Mouse (Mus musculus): ENCODE measurements at regions not wholly inside any gene's neighbourhood (a gene's known extent, or its start where the extent isn't known, plus 50 kb on each side); places are given as distances from the start of the nearest gene placed in this dataset.

DNA sequence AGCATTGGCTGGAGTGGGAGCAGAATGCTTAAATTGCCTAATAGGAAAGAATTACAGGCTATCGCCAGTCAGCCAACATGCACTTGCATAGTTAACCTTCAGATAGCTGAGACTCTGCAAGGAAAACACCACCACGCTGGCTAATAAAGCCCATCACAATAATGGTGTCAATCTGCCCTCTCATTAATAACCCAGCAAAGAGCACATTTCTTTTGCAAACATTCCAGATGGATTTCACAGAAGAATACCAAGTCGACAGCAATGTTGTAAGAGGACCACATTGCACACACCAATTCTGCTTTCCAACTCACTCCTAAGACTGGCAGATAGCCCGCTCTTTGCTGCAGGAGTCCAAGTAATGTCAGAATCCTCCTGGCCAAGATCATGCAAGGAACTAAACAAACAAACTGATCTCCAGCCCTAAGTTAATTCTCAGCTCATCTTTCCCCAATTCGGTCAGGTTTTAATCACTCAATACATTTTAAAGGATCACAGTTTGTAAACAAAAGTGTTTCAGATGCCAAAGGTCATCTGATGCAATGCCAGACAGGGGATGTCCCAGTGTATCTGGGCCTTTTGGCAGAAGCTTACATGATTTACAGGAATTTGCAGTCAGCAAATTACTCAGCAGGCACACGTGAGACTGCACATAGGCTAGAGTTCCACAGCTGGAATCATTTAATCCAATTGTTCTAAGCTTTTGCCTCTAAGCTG lies 198.4 kb downstream of the Klf6 start:
- in situ Hi-C loops (cut with MboI, MseI) = no loop called here

DNA sequence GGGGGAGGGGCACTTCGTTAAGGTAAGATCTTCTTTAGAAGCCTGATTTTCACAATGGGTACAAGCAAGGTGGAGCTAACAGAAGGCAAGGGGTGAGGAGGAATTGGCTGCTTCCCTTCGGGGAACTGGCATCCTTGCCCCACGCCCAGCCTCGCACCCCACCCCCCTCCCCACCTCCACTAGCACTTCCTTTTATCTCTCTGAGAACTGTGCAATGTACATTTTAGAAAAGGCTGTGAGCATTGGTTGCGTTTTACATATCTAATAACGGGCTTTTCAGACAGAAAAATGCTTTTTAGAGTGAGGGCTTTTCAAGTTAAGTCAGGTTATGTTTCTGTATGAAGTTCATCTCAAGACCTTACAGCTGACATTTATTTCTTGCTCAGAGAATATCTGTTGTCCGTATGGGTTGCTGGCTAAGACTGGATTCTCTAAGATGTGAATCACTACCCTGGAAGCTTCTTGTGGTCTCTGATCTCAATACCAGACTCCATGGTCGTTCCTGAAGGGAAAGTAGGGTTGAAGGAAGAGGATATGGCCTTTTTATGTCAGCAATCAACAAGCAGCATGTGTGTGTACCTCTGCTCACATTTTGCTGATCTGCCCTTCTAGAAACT lies 199.1 kb downstream of the Klf6 start:
- in situ Hi-C loops (cut with MboI, MseI) = no loop called here

DNA sequence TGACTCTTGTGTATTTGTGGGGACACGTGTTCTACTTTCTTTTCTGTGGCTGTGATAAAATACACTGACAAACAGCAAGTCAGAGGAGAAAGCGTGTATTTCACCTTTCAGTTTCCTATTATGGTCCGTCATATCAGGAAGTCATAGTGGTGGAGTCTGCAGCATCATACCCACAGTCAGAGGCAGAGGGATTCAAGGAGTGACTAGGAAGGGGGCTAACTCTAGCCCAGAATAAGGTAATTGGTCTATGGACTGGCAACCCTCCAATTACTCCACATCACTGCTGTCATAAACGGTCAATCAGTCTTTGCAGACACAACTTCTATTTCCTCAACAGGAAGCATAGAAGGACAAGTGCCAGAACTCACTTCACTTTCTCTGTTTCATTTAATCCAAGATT lies 201.0 kb downstream of the Klf6 start:
- in situ Hi-C loops (cut with MboI, MseI) = no loop called here

DNA sequence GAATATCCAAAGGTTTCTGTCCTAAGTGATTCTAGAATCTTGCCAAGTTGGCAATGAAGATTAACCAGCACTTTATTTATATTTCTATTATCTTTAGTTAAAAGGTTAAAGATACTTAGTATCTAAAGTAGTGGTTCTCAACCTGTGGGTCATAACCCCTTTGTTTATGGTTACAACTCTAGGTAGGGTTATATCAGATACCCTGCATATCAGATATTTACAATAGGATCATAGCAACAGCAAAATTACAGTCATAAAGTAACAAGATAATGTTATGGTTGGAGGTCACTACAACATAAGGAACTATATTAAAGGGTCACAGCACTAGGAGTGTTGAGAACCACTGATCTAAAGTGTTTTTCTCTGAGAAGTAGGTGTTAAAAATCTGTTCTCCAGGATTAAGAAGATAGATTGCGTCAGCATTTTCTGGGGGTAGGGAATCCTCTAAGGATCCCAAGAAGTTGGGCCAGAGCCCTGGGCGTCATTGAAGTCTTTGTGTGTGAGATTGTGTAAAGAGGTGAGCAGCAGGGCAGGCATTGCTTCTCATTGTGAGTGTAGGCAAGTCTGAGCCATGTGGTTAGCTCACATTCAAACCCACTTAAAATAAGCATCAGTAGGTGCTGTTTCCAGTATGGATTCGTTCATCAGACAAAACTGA lies 201.6 kb downstream of the Klf6 start:
- in situ Hi-C loops (cut with MboI, MseI) = no loop called here

DNA sequence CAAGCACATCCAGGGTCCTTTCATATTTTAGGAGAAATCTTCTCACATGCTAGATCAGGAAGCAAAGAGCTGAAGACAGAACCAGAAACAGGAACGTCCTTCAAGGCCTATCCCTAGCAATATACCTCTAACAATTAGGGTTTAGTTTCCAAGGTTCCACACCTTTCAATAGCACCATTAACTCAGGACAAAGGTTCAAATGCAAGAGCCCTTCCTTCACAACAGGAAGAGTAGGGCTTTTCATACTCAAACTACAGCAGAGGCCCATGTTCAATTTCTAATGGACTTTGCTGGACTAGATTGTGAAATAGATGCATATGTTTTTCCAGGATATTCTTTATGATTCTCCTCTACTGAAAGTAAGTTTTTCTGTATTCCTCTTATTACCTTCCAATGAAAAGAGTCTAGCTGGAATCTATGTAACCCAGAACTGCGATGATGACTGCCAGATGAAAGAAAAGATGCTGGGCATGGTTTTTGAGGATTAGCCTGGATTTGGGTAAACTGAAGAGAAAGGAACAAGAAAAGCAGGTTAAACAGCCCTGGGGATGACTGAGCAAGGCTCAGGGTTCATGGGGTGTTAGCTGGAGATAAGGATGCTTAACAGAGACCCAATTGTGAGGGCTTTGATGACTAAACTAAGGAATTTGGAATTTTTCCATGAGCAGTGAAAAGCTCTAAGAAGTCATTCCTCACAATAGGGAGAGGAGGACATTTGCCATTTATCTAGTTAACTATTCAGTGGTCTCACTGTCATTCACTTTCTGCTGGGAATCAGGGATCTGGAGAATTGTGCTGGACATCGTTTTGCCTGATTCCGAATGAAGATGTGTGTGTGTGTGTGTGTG lies 215.9 kb downstream of the Klf6 start:
- in situ Hi-C loops (cut with MboI, MseI) = no loop called here

DNA sequence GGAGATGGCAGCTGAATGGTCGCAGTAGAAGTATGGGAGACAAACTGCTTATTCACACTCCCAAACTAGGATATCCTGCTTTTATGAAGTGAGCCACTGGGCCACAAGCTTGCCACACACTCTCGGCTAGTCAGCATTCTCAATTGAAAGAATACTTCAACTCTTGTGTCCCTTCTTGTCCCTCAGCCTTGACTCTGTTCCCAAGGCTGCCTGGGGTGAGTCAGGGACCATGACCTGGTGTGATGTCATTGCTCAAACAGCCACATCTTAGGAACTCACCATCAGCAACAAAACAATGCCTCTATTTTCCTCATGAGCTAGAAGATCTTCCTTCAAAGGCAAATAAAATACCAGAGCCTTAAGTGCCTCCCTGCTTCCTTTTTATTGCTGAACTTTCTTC lies 224.6 kb downstream of the Klf6 start:
- in situ Hi-C loops (cut with MboI, MseI) = no loop called here

DNA sequence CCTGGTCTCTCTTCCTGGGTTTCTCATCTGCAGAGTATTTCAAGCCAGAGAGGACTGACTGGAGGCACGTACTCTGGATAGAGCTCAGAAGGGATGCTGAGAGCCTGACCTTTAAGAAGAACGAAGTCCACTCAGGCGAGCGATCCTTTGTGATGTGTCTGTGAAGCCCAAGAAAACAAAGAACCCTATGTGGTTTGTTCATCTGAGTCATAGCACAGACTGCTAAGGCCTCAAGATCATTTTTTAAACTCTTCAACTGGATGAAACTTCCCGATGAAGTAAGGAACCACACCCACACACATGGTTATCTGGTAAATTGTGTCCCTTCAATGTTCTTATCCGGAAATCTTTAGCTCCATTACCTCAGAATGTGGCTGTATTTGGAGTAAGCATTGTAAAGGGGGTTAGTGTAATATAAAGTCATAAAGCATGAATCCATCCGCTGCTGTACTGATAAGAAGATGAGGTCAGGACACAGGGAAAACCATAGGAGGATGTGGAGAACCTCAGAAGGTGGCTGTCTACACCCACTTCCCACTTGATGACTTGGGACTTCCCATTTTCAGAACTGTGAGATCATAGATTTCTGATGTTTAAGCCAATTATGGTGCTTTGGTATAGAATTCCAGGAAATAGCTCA lies 247.9 kb downstream of the Klf6 start:
- in situ Hi-C loops (cut with MboI, MseI) = no loop called here

DNA sequence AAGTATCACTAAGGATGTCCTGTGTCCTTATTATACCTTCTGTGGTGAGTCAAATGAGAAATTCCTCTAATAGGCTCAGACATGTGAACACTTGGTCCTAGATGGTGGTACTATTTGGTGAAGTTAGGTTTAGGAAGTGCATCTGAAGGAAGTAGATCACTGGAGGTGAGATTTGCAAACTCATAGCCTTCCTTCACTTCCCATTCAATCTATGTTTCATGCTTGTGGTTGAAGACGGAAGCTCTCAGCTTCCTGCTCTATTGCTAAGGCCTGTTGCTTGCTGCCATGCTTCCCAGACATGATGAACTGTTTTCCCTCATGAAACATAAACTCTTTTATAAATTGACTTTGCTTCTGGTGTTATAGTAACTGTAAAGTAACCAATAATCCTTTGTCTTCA lies 258.4 kb downstream of the Klf6 start:
- in situ Hi-C loops (cut with MboI, MseI) = no loop called here

DNA sequence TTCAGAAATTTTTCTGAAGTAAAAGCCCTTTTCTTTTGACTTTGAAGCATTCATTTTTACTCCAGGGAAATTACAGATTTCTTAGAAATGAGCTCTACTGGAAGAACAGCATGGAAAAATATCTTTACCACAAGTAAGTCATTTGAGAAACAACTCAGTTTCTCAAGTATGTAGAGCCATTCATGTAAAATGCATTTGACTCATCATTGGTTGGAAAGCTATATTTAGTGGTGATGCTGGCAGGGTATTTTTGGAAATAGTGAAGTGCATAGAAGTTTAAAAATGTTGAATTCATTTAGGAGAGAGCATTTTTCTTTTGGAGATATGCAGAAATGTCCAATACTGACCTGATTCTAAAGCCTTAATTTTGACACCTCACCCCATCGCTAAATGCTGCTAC lies 266.0 kb downstream of the Klf6 start:
- in situ Hi-C loops (cut with MboI, MseI) = no loop called here

DNA sequence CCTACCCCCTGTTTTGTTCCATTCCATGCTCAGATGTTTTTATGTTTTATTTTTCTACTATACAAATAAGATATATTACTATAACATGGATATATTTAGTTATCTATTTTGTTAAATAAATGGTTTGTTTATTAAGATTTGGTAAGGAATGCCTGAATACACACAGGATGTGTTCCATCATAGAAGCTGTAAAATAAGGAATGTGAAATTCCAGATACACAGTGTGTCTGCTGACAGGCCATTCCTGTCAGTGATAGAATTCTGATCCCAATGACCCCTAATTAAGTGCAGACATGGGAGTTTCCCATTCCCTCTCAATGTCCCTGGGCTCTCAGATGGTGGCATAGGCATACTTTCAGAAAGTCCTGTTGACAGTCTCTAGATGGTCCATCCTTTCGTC lies 267.6 kb downstream of the Klf6 start:
- in situ Hi-C loops (cut with MboI, MseI) = no loop called here

DNA sequence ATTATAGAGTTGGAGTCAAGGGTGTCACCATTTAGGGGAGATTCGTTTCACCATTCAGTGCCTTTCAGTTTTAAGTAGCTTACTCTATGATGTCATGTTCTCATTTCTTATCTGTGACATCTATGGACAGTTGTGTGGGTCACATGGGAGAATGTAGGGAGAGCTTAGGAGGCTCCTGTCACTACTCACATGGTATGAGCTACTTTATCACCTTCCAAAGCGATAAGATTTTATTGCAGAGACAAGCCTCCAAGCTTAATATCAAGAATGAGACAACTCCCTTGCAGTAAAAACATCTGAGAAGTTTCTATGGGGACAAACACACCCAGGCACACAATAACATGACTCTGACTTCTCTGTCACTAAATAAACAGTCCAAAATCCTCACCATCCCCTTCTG lies 270.1 kb downstream of the Klf6 start:
- in situ Hi-C loops (cut with MboI, MseI) = no loop called here

DNA sequence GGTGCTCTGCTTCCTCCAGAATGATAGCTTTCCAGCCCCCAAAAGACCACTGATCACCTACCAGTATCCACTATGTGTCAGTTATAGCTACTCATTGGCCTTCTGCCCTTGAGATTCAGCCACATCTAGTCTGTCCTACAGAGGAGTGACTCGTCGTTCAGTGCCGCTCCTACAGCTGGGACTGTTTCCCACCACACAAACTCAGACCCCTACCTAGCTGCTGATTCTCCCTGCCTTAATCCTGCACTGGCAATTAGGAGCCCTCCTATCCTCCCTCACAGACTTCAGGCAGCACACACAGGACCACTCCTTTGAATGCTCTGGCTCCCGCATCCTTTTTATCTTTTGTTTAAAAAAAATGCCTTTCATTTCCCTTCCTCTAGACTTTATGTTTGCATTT lies 275.9 kb downstream of the Klf6 start:
- in situ Hi-C loops (cut with MboI, MseI) = no loop called here

DNA sequence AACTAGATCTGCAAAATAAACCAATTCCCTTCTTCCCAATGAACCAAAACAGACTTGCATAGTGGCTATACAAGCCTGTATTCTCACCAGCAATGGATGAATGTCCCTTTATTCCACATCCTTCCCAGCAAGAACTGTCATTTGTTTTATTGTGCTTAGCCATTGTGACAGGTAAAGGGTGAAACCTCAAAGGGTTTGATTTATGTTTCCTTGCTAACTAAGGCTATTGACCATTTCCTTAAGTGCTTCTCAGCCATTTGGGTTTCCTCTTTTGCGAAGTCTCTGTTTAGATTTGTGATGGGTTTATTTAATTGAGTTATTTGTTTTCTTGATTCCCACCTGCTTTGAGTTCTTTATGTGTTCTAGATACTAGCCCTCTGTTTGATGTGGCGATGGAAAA lies 281.5 kb downstream of the Klf6 start:
- in situ Hi-C loops (cut with MboI, MseI) = no loop called here

DNA sequence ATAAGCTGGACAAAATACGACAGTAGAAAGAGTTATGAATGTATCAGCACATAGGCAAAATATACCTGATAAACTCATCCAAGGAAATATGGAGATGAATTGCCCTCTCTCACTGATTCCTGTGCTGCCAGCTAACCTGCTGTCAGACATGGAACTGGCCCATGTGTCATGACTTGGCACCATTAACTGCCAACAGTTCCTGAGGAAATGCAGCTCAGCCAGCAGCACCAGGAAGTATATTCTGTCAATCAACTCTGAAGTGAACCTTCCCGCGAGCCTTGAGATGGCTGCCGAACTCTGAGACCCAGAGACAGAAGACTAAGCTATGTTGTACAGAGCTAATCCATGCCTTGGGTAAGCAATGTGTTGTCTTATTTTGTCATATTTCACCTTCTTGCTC lies 292.4 kb downstream of the Klf6 start:
- in situ Hi-C loops (cut with MboI, MseI) = no loop called here

DNA sequence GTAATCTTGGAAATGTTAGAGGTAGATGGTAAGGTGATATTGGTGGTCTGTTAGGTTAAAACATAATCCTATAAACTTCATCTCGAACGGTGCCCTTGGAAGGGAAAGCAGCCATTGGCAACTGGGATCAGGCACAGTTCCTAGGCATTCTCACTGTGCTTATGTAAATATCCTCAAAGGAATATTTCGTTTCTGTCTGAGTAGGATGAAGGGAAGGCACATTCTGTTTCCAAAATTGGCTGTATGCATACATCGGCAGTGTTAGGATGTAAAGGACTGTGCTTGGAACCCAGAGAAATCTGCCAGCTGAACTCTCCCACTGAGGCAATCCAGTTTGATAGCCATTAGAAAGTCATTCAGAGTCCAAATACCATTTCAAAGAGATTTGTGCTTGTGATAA lies 294.9 kb downstream of the Klf6 start:
- in situ Hi-C loops (cut with MboI, MseI) = no loop called here

DNA sequence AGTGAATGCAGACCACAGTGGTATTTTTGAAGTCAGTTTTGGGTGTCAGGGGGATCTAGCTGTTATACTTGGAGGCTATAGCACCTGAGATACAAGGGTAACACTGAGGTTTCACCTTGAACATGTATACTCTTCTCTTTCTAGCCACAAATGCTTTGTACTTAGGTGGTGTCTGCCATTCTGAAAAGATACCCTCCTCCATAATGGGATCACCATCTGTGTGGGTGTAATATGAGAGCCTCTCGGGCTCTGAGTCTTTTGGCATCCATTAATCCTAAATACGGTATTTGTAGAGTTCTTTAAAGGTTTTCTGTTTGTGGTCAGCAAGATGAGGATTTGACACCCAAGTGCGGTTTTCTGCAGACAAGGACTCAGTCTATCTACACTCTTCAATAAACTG lies 295.7 kb downstream of the Klf6 start:
- in situ Hi-C loops (cut with MboI, MseI) = no loop called here

DNA sequence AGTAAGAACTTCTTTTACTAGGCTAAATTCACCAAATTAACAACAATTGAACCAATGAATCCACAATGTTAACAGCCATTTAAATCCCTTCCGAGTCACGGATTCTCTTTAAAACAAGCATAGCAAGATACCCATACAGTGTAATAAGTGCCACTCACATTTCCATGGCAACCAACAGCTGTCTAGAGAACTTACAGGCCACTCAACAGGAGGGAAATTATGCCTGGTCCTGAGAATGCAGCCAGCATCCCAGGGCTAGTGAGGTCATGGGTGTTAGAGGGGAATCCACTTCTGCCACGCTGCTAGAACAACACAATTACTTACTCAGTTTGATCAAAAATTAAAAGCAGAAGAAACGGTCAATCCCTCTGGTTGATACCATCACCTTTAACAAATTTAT lies 296.7 kb downstream of the Klf6 start:
- in situ Hi-C loops (cut with MboI, MseI) = no loop called here

DNA sequence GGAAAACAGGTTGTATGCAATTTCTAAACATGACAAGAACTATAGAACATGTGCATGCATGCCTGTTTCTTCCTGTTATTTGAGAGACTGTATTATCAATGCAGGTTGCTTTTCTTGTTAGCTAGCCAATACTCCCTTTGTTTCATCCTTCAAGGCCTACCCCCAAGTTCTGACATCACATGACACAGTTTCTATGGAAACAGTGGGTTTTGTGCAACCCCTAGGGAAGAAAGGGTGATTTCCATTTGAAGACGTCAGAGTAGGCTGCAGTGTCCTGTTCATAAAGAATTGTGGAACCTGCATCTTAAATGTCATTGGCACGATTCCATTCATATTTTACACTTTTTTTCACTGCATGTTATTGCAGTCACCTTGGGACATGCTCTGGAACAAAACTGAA lies 298.1 kb downstream of the Klf6 start:
- in situ Hi-C loops (cut with MboI, MseI) = no loop called here

DNA sequence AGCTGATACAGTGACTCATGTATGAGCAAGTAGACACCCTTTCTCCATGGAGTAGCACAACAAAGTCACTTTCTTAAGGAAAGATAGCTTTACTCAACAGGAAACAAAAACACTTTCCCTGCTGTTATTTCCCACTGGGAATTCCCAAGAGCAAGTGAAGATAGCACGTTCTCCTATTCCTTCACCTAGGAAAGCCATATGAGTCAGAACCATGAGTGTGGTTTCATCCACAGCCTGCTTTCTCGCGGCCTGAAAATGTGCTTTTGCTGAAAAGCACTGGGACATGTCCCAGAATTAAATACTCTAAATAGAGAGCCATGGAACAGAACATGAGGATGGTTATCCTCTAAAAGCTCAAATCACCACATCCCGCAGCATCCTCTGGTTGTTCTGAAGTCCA lies 304.6 kb downstream of the Klf6 start:
- in situ Hi-C loops (cut with MboI, MseI) = no loop called here

DNA sequence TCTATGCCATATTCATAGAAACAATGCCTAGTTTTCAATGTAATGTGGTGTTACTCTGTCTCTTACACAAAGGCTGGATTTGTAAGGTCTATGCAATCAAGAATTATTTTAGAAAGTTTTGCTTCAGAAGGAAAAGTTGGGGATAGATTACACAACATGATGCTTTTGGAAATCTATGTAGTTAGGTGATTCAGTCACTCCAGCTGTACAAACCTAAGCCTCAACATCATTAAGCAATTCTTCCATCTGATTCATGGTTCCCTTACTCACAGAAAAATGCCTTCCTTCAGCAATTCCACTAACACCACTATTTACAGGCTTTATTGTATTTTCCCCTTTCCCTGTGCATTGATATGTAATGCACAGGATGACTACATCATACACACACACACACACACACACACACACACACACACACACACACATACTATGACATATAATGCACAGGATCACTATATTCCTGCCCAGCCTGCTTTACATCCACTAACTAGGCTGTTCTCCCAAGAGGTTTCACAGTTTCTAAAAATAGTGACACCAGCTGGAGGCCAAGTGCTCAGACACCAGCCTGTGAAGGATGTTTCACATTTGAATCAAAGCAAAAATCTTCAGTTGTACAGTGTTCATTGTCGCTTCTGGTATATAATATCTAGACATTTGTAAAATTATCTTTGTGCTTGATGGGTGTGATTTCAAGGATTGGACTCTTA lies 305.9 kb downstream of the Klf6 start:
- in situ Hi-C loops (cut with MboI, MseI) = no loop called here

DNA sequence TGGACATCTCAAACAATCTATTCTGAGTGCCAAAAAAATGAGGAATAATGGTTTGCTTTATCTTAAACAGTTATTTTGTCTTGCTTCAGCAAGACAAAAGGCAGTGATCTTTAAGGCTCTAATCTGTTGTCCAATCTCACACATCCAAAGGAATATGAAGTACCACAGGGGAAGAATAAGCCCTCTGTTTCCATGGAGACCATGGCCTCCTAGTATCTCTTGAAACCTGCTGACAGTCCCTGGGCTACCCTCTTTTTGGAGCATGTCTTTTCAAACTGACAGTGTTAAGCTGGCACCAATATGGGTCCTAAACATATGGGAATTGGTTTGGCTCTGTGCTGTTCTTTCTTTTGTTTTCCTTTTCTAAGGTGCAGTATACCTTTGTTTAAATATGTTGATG lies 311.8 kb downstream of the Klf6 start:
- in situ Hi-C loops (cut with MboI, MseI) = no loop called here
